Mouse (Mus musculus): ENCODE measurements around the gene Nup133.

DNA sequence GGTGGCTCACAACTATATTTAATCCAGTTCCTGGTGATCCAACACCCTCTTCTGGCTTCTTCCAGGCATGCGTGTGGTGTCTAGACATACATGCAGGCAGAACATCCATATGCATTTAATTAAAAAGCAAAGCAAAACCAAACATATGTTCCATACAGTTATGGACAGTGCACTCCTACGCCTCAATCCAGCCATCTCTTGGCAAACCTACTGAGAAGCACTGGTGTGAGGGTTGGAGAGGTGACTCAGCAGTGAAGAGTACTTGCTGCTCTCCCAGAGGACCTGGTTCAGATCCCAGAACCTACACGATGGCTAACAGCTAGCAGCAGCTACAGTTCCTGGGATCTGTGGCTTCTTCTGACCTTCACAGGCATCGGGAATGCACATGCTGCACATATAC, 36.8 kb downstream of the Nup133 start:
- TF ChIP-seq TAL1 (IDR thresholded peaks at IDR 0.05; ENCODE audit: low read length), result no peak
- no peak for TF ChIP-seq GATA1 (IDR thresholded peaks at IDR 0.05; ENCODE audit: low read length)

Data from erythroblast, embryonic 14.5 days (primary cell).